25 mouse cellular contexts compared by ENCODE assay signal in genomic region chr16:78737902-78738301, GRCm38 (mm10).
DNase-seq lines count a peak whose midpoint lies in the region; ATAC-seq and TF ChIP-seq lines count a peak whose summit lies in the region.
"Had no signal": no experiment of that assay in that cellular context is flagged by ENCODE, and none has a peak within 500 bp of the region (broad histone marks: within the 10 kb centered on the region; RNA-seq: fewer than 3 reads in every experiment).

No protein-coding gene starts in this region.

- ATAC-seq in Patski, result peak; percentile 35
- ATAC-seq in liver, embryonic 11.5 days (replicated peaks; ENCODE audit: low FRiP score), result no peak
- no peak for ATAC-seq in cerebellum, adult (ENCODE audit: insufficient number of reproducible peaks, low FRiP score, low TSS enrichment)
- ATAC-seq: CD4-positive, CD25-positive, alpha-beta regulatory T cell, adult 4 months; forebrain, embryonic 14.5 days; forebrain, postnatal 0 days; intestine, postnatal 0 days had no signal

- in situ Hi-C loops in Patski (cut with MboI; ENCODE audit: low pct_unique_long_range_greater_than_20kb), result no loop called here

- POLR2A ChIA-PET in Patski (lab: Charles Lee), result no interaction called here

- no peak overlapping the region for H3K4me2 ChIP-seq in liver, embryonic 11.5 days
- H3K4me2 ChIP-seq: embryonic facial prominence, embryonic 15.5 days; heart, embryonic 11.5 days; hindbrain, embryonic 12.5 days; hindbrain, embryonic 15.5 days had no signal

- CTCF ChIA-PET in Patski (lab: Charles Lee), result no interaction called here

- H3K27me3 ChIP-seq in Patski, result no peaks in the 10 kb centered on the region
- no peaks in the 10 kb centered on the region for H3K27me3 ChIP-seq in liver, embryonic 11.5 days (replicated peaks; ENCODE audit: control insufficient read depth, insufficient read depth, low read length)
- H3K27me3 ChIP-seq: embryonic facial prominence, embryonic 15.5 days; hindbrain, embryonic 12.5 days; hindbrain, embryonic 15.5 days had no signal

- peak; percentile 7 for DNase-seq in 3134 (ENCODE audit: extremely low read depth, insufficient read length, low spot score)
- DNase-seq in 3T3-L1 (ENCODE audit: low read depth, low spot score), result peak; percentile 14
- DNase-seq in Patski (ENCODE audit: low read depth, low spot score), result no peak
- DNase-seq in mesoderm, embryonic 11.5 days (ENCODE audit: low read depth, low spot score), result peak; percentile 18
- DNase-seq in liver, embryonic 11.5 days (ENCODE audit: low spot score), result no peak
- DNase-seq in urinary bladder, postnatal 25 days (ENCODE audit: low spot score), result no peak
- DNase-seq: adrenal gland, adult 2 months; adrenal gland, postnatal 14 days; B cell, adult 2 months; cerebellum, adult 11-12 months; cerebellum, adult 8-10 months; cerebellum, postnatal 10 days; cerebellum, postnatal 36 days; embryo, embryonic 11 days; forebrain, postnatal 0 days; gastrocnemius, adult 2 months; gastrocnemius, postnatal 36 days had no signal

- 77% methylated on average over 4 of the region's 4 CpGs for WGBS in liver, embryonic 11.5 days

- no peaks in the 10 kb centered on the region for H3K36me3 ChIP-seq in liver, embryonic 11.5 days (ENCODE audit: control insufficient read depth, insufficient read depth, low read length)
- H3K36me3 ChIP-seq: embryonic facial prominence, embryonic 15.5 days; hindbrain, embryonic 12.5 days; hindbrain, embryonic 15.5 days had no signal

- TF ChIP-seq CTCF in Patski (IDR thresholded peaks at IDR 0.05), result no peak

- no peak overlapping the region for H3K27ac ChIP-seq in liver, embryonic 11.5 days (ENCODE audit: low read depth, low read length)
- H3K27ac ChIP-seq: embryonic facial prominence, embryonic 15.5 days; gastrocnemius, adult 2 months; hindbrain, embryonic 12.5 days; hindbrain, embryonic 15.5 days had no signal

- H3K4me3 ChIP-seq in liver, embryonic 11.5 days (ENCODE audit: low read depth, low read length), result no peak overlapping the region
- H3K4me3 ChIP-seq: embryonic facial prominence, embryonic 15.5 days; gastrocnemius, adult 2 months; hindbrain, embryonic 12.5 days; hindbrain, embryonic 15.5 days had no signal

- H3K9me3 ChIP-seq in liver, embryonic 11.5 days (ENCODE audit: control insufficient read depth, low read length), result no peaks in the 10 kb centered on the region
- H3K9me3 ChIP-seq: embryonic facial prominence, embryonic 15.5 days; hindbrain, embryonic 12.5 days; hindbrain, embryonic 15.5 days had no signal

- H3K4me1 ChIP-seq in liver, embryonic 11.5 days (replicated peaks; ENCODE audit: control insufficient read depth, insufficient read depth, low read length), result no peaks in the 10 kb centered on the region
- H3K4me1 ChIP-seq: embryonic facial prominence, embryonic 15.5 days; hindbrain, embryonic 12.5 days; hindbrain, embryonic 15.5 days had no signal

- no peak overlapping the region for H3K9ac ChIP-seq in liver, embryonic 11.5 days (ENCODE audit: low read depth, low read length)
- H3K9ac ChIP-seq: embryonic facial prominence, embryonic 15.5 days; forebrain, postnatal 0 days; hindbrain, embryonic 12.5 days; hindbrain, embryonic 15.5 days had no signal

Comparison
In these comparisons a context has a peak if more than half of its experiments do, and no peak if none do; other contexts are left out.
1. DNase-seq: peak in 3134 (single experiment), 3T3-L1 (single experiment) and mesoderm, embryonic 11.5 days (single experiment); none in Patski (single experiment), liver, embryonic 11.5 days (single experiment) and urinary bladder, postnatal 25 days (single experiment).